Mouse (Mus musculus): ENCODE measurements at regions not wholly inside any gene's neighbourhood (a gene's known extent, or its start where the extent isn't known, plus 50 kb on each side); places are given as distances from the start of the nearest gene placed in this dataset.
"Not testable (repeated sequence)": the region's sequence is repeated elsewhere in the genome, so short reads cannot be mapped to it uniquely, and the experiment has no call there.

DNA sequence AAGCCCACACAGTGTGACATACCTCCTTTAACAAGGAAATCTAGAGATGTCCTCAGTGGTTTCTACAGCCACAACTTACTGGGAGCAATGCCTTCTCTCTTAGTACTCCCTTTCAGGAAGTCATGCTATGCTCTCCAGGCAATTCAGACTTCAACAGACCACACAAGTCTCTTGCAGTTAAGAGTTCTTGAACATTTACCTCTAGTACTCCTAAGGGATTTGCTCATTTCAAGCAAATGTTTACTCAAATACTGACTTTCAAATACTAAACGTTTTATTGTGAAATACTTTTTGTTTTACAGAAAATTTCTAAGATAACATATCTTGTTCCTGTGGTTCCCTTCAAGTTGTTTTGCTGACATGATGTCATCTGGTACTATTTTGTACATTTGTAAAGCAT is 114.6 kb upstream of the Gm21293 start:
- no peak overlapping the region for H3K4me2 ChIP-seq (replicated peaks; ENCODE audit: low read depth)
- DNase-seq (ENCODE audit: low spot score) (no peak), ATAC-seq (ENCODE audit: low FRiP score, low TSS enrichment) (no peak)
- H3K27ac ChIP-seq (replicated peaks): no peak overlapping the region
- no peaks in the 10 kb centered on the region for H3K9me3 ChIP-seq (ENCODE audit: control insufficient read depth, low read length)
- H3K4me1 ChIP-seq (replicated peaks; ENCODE audit: control insufficient read depth, insufficient read depth): no peaks in the 10 kb centered on the region
- WGBS: 25% methylated on average over 1 of the region's 1 CpGs
- H3K36me3 ChIP-seq (ENCODE audit: control insufficient read depth, insufficient read depth, low read length): no peaks in the 10 kb centered on the region
- no peak overlapping the region for H3K9ac ChIP-seq (ENCODE audit: low read length)
- no peak overlapping the region for H3K4me3 ChIP-seq (ENCODE audit: low read depth, low read length)
- TF ChIP-seq EP300 (optimal IDR thresholded peaks at IDR 0.05) (no peak), CTCF (IDR thresholded peaks at IDR 0.05; ENCODE audit: low read depth) (no peak)
- no peaks in the 10 kb centered on the region for H3K27me3 ChIP-seq (ENCODE audit: control insufficient read depth, insufficient read depth, low read length)

DNA sequence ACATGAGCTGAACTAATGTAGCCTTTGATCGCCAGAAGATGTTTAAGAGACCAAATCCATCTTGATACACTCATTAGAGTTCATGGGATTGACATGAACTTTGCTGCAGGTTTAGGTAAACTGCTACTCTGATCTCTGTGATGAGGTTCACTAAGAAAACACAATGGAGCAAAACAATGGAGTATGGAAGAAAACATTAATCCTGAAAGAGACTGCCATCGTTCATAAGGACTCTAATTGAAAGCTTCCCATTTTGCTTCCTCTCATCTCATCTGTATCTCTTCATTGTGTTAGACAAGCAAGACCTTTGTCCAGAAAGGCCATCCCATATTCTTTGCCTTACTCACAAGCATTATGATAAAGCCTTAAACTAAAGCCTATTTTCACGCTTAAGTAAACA is 110.0 kb upstream of the Gm21293 start:
- Histone ChIP-seq H3K9ac (ENCODE audit: low read length) (no peak overlapping the region), H3K27me3 (ENCODE audit: control insufficient read depth, insufficient read depth, low read length) (no peaks in the 10 kb centered on the region), H3K9me3 (ENCODE audit: control insufficient read depth, low read length) (no peaks in the 10 kb centered on the region), H3K27ac (replicated peaks) (no peak overlapping the region), H3K36me3 (ENCODE audit: control insufficient read depth, insufficient read depth, low read length) (no peaks in the 10 kb centered on the region), H3K4me1 (replicated peaks; ENCODE audit: control insufficient read depth, insufficient read depth) (no peaks in the 10 kb centered on the region), H3K4me3 (ENCODE audit: low read depth, low read length) (no peak overlapping the region), H3K4me2 (replicated peaks; ENCODE audit: low read depth) (no peak overlapping the region)
- TF ChIP-seq CTCF (IDR thresholded peaks at IDR 0.05; ENCODE audit: low read depth): no peak
- no peak for TF ChIP-seq EP300 (optimal IDR thresholded peaks at IDR 0.05)
- 59% methylated on average over 3 of the region's 3 CpGs for WGBS
- no peak for DNase-seq (ENCODE audit: low spot score)
- no peak for ATAC-seq (ENCODE audit: low FRiP score, low TSS enrichment)

DNA sequence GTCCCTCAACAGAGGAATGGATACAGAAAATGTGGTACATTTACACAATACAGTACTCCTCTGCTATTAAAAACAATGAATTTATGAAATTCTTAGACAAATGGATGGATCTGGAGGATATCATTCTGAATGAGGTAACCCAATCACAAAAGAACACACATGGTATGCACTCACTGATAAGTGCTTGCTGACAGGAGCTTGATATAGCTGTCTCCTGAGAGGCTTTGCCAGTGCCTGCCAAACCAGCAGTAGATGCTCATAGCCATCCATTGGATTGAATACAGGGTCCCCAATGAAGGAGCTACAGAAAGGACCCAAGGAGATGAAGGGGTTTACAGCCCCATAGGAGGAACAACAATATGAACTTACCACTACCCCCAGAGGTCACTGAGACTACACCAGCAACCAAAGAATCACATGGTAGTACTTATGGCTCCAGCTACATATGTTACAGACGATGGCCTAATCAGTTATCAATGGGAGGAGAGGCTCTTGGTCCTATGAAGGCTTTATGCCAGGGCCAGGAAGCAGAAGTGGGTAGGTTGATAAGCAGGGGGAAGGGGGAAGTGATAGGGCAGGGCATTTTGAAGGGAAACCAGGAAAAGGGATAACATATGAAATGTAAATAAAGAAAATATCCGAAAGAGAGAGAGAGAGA is 100.9 kb upstream of the Gm21293 start:
- H3K4me2 ChIP-seq (replicated peaks; ENCODE audit: low read depth); ATAC-seq (ENCODE audit: low FRiP score, low TSS enrichment); H3K27me3 ChIP-seq (ENCODE audit: control insufficient read depth, insufficient read depth, low read length); H3K4me1 ChIP-seq (replicated peaks; ENCODE audit: control insufficient read depth, insufficient read depth); H3K9me3 ChIP-seq (ENCODE audit: control insufficient read depth, low read length); H3K36me3 ChIP-seq (ENCODE audit: control insufficient read depth, insufficient read depth, low read length); H3K27ac ChIP-seq (replicated peaks); H3K9ac ChIP-seq (ENCODE audit: low read length); H3K4me3 ChIP-seq (ENCODE audit: low read depth, low read length); DNase-seq (ENCODE audit: low spot score): not testable (repeated sequence)
- 53% methylated on average over 2 of the region's 2 CpGs for WGBS

DNA sequence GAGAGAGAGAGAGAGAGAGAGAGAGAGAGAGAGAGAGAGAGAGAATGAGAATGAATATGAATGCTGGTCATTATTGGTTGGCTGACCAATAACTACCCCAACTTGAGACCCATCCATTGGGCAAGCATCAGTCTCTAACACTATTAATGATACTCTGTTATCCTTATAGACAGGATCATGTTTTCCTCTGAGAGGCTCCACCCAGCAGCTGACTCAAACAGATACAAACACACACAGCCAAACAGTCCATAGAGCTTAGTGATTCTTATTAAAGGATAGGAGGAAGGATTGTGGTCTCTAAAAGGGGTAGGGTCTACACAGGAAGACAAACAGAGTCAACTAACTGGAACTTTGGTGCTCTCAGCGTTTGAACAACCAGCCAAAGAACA is 100.4 kb upstream of the Gm21293 start:
- Histone ChIP-seq H3K27me3 (ENCODE audit: control insufficient read depth, insufficient read depth, low read length) (no peaks in the 10 kb centered on the region), H3K27ac (replicated peaks) (no peak overlapping the region), H3K9me3 (ENCODE audit: control insufficient read depth, low read length) (no peaks in the 10 kb centered on the region), H3K4me2 (replicated peaks; ENCODE audit: low read depth) (no peak overlapping the region), H3K4me1 (replicated peaks; ENCODE audit: control insufficient read depth, insufficient read depth) (no peaks in the 10 kb centered on the region), H3K36me3 (ENCODE audit: control insufficient read depth, insufficient read depth, low read length) (no peaks in the 10 kb centered on the region), H3K9ac (ENCODE audit: low read length) (no peak overlapping the region), H3K4me3 (ENCODE audit: low read depth, low read length) (no peak overlapping the region)
- 63% methylated on average over 1 of the region's 1 CpGs for WGBS
- DNase-seq (ENCODE audit: low spot score) (no peak), ATAC-seq (ENCODE audit: low FRiP score, low TSS enrichment) (no peak)
- no peak for TF ChIP-seq EP300 (optimal IDR thresholded peaks at IDR 0.05)
- no peak for TF ChIP-seq CTCF (IDR thresholded peaks at IDR 0.05; ENCODE audit: low read depth)

DNA sequence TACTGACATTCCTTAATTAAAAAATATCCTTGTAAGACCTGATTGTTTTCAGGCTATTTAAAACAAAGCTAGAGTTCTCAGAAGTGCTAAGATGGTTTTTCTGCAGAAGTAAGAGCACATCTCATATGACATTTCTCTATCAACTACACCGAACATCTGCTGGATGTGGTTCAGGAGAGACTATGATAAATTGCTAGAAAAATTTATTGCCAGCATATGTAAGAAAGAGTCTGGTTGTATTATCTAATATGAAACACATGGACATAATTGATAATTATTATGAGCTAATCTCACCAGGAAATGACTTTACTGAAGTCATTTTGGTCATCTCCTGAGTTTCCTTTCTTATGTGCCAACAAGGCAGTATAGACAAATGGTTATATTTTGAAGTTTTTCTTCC is 99.2 kb upstream of the Gm21293 start:
- H3K27me3 ChIP-seq (ENCODE audit: control insufficient read depth, insufficient read depth, low read length): no peaks in the 10 kb centered on the region
- no peak for DNase-seq (ENCODE audit: low spot score)
- no peak overlapping the region for H3K4me3 ChIP-seq (ENCODE audit: low read depth, low read length)
- no peak overlapping the region for H3K9ac ChIP-seq (ENCODE audit: low read length)
- H3K9me3 ChIP-seq (ENCODE audit: control insufficient read depth, low read length): no peaks in the 10 kb centered on the region
- H3K36me3 ChIP-seq (ENCODE audit: control insufficient read depth, insufficient read depth, low read length): no peaks in the 10 kb centered on the region
- TF ChIP-seq EP300 (optimal IDR thresholded peaks at IDR 0.05) (no peak), CTCF (IDR thresholded peaks at IDR 0.05; ENCODE audit: low read depth) (no peak)
- ATAC-seq (ENCODE audit: low FRiP score, low TSS enrichment): no peak
- H3K4me2 ChIP-seq (replicated peaks; ENCODE audit: low read depth): no peak overlapping the region
- 63% methylated on average over 1 of the region's 1 CpGs for WGBS
- no peaks in the 10 kb centered on the region for H3K4me1 ChIP-seq (replicated peaks; ENCODE audit: control insufficient read depth, insufficient read depth)
- no peak overlapping the region for H3K27ac ChIP-seq (replicated peaks)
